Mouse (Mus musculus): ENCODE measurements at regions not wholly inside any gene's neighbourhood (a gene's known extent, or its start where the extent isn't known, plus 50 kb on each side); places are given as distances from the start of the nearest gene placed in this dataset.
A peak's percentile ranks its signal among the peaks of the same experiment; 100 is the strongest.

DNA sequence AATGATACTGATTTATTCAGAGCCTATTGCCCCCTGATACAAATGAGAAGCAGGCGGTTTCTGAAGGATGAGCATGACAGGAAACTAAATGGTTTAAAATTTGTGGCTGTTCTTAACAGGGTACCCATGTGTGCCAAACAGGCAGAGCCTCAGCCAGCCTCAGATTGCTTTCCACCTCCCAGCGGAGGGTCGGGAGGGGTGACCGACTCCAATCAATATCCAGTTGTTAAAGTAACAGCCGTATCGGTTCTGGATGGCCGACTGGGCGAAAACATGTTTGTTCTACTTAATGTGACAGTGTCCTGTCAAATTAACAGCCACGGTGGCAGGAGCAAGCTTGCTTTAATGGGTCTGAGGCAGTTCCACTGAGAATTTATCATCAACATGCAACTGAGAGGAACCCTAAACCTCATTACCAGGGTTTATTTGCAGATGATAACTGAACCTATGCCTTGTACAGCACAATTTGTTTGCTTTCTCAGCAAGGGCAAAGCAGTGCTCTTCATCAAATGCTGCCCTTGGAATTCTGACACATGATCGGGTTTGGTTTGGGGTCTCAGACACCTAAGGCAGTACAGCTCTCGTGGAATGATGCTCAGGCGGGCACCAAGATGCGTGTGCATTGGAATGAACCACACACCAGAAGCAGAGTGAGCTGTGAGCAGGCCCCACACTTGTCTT, 107.5 kb upstream of the Gas2 start:
- no peak overlapping the region for H3K4me2 ChIP-seq
- H3K27me3 ChIP-seq = no peaks in the 10 kb centered on the region
- WGBS = 49% methylated on average over 13 of the region's 13 CpGs
- H3K4me3 ChIP-seq (replicated peaks) = no peak overlapping the region
- no peak overlapping the region for H3K9ac ChIP-seq (replicated peaks)
- ATAC-seq (ENCODE audit: insufficient number of reproducible peaks, insufficient read depth, low FRiP score, low TSS enrichment, low read depth) = no peak
- H3K4me1 ChIP-seq (replicated peaks) = peaks cover 6% of the 10 kb centered on the region
- no peaks in the 10 kb centered on the region for H3K9me3 ChIP-seq
- no peaks in the 10 kb centered on the region for H3K36me3 ChIP-seq
- no peak overlapping the region for H3K27ac ChIP-seq

DNA sequence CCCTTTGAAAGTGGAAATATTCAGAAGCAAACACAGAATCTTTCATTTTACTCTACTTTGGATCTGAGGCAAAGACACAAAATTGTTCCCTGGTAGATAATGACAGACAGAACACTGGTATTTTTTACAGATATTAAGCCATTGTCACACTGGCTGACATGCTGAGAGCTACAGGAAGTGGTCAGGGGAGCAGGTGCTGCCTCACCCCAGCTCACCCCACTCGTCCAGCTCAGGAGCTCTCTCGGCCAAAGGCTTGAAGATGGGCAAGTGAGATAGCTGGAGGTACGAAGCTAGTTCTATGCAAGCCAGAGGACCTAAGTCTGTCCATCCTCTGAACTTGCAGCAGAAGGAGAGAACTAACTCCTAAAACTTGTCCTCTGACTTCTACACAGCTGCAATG, 105.6 kb upstream of the Gas2 start:
- Histone ChIP-seq H3K27ac (no peak overlapping the region), H3K9me3 (no peaks in the 10 kb centered on the region), H3K4me2 (no peak overlapping the region), H3K4me3 (replicated peaks) (no peak overlapping the region), H3K4me1 (replicated peaks) (peaks cover 14% of the 10 kb centered on the region), H3K9ac (replicated peaks) (no peak overlapping the region), H3K27me3 (no peaks in the 10 kb centered on the region), H3K36me3 (no peaks in the 10 kb centered on the region)
- no peak for ATAC-seq (ENCODE audit: insufficient number of reproducible peaks, insufficient read depth, low FRiP score, low TSS enrichment, low read depth)
- 65% methylated on average over 3 of the region's 3 CpGs for WGBS

GRCm38 (mm10) chr7:51759536-51760153, 102.2 kb upstream of the Gas2 start:
- no peak overlapping the region for H3K4me3 ChIP-seq (replicated peaks)
- H3K9ac ChIP-seq (replicated peaks) = no peak overlapping the region
- no peak for ATAC-seq (ENCODE audit: insufficient number of reproducible peaks, insufficient read depth, low FRiP score, low TSS enrichment, low read depth)
- H3K4me2 ChIP-seq = no peak overlapping the region
- 45% methylated on average over 3 of the region's 3 CpGs for WGBS
- peaks cover 10% of the 10 kb centered on the region for H3K4me1 ChIP-seq (replicated peaks)
- no peaks in the 10 kb centered on the region for H3K9me3 ChIP-seq
- no peaks in the 10 kb centered on the region for H3K36me3 ChIP-seq
- peak overlapping the region; percentile 60 for H3K27ac ChIP-seq
- no peaks in the 10 kb centered on the region for H3K27me3 ChIP-seq

DNA sequence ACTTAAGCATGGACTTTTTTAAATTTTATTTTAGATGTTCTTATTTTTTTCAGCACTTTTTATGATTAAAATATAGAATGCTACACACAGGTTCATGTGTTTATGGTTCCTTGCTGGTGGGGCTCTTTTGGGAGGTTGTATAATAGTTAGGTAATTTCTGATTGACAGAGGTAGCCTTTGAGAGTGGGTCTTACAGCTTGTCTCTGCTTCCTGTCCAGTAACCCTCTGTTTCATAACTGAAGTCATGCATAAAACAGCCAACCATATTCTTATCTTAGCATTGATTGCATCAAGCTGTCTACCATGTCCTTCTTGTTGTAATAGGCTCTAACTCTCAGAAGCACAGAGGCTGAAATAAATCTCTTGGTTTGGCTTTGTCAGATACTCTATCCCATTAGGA, 94.7 kb upstream of the Gas2 start:
- Histone ChIP-seq H3K27me3 (no peaks in the 10 kb centered on the region), H3K36me3 (no peaks in the 10 kb centered on the region), H3K27ac (no peak overlapping the region), H3K9ac (replicated peaks) (no peak overlapping the region), H3K4me2 (no peak overlapping the region), H3K9me3 (no peaks in the 10 kb centered on the region), H3K4me3 (replicated peaks) (no peak overlapping the region), H3K4me1 (replicated peaks) (peaks cover 4% of the 10 kb centered on the region)
- ATAC-seq (ENCODE audit: insufficient number of reproducible peaks, insufficient read depth, low FRiP score, low TSS enrichment, low read depth) = no peak

DNA sequence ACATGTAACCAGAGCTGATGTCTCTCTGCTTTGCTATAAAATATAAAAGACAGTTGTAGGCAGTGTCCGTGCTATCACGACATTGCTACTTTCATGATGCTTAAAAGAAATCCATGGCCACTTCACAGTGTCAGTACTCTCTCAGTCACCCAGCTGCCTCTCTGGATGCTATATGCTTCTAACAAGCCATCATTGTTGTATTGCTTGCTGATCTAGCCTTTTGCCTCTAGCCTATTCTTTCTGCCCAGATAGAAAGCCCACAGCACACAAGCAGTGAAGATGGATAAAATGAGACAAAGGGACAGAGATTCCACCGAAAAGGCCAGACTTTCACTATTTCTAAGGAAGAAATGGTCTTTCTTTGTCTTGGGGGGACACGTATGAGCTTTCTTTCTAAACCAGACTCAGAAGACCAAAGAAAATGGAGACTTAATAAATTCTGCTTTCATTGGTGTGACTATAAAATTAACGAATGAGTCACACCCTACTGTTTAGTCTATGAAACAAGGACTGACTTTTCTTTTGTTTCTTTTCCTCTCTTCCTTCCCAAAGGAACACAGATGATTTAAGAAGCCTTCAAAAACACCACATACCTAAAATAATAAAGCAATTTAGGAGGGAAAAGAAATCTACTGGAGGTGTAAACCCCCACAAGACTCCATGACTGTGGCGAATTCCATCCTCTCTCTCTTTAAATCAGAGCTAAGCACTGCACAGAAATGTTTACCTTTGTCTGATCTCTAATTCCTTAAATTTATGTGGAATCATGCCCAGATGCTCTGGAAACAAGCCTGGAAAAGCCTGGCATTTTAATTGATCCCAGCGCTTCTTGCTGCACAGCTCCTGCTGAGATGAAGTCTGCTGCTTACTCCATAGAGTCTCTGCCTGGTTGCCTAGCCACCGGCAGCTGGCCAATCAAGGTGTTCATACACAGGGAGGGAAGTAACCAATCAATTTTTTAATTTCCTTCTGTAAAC, 89.6 kb upstream of the Gas2 start:
- no peaks in the 10 kb centered on the region for H3K36me3 ChIP-seq
- no peak overlapping the region for H3K4me3 ChIP-seq (replicated peaks)
- no peaks in the 10 kb centered on the region for H3K9me3 ChIP-seq
- H3K4me1 ChIP-seq (replicated peaks) = peaks cover 16% of the 10 kb centered on the region
- ATAC-seq (ENCODE audit: insufficient number of reproducible peaks, insufficient read depth, low FRiP score, low TSS enrichment, low read depth) = peak; percentile 89
- peak overlapping the region; percentile 90 for H3K27ac ChIP-seq
- no peaks in the 10 kb centered on the region for H3K27me3 ChIP-seq
- 37% methylated on average over 8 of the region's 8 CpGs for WGBS
- no peak overlapping the region for H3K9ac ChIP-seq (replicated peaks)
- peak overlapping the region; percentile 21; the same call in 1 of the 2 replicates for H3K4me2 ChIP-seq

DNA sequence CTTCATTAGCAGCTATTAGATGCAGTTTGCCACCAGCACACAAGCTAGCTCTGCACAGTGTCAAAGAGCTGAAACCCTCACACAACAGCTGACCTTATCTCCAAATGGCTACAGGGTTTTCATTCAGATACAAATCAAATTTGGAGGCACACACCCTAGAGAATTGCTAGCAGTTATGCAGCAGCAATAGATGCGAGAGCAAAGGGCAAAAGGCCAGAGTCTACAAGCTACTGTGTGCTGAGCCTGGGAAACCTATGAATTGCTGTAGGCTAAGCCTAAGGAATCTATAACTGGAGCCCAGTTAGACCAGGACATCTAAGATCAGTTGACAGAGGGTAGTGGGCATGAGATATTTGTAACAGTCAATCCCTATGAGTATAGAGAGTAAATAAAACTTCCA, 85.8 kb upstream of the Gas2 start:
- no peak overlapping the region for H3K27ac ChIP-seq
- H3K9me3 ChIP-seq = no peaks in the 10 kb centered on the region
- no peak overlapping the region for H3K4me3 ChIP-seq (replicated peaks)
- H3K9ac ChIP-seq (replicated peaks) = no peak overlapping the region
- H3K36me3 ChIP-seq = no peaks in the 10 kb centered on the region
- H3K4me1 ChIP-seq (replicated peaks) = peaks cover 16% of the 10 kb centered on the region
- H3K4me2 ChIP-seq = no peak overlapping the region
- H3K27me3 ChIP-seq = no peaks in the 10 kb centered on the region
- WGBS = 72% methylated on average over 1 of the region's 1 CpGs
- ATAC-seq (ENCODE audit: insufficient number of reproducible peaks, insufficient read depth, low FRiP score, low TSS enrichment, low read depth) = no peak

GRCm38 (mm10) chr7:51783070-51783776, 78.6 kb upstream of the Gas2 start:
- no peak overlapping the region for H3K4me2 ChIP-seq
- no peak overlapping the region for H3K4me3 ChIP-seq (replicated peaks)
- no peaks in the 10 kb centered on the region for H3K9me3 ChIP-seq
- H3K4me1 ChIP-seq (replicated peaks) = peaks cover 6% of the 10 kb centered on the region
- H3K27ac ChIP-seq = no peak overlapping the region
- no peaks in the 10 kb centered on the region for H3K36me3 ChIP-seq
- 70% methylated on average over 4 of the region's 4 CpGs for WGBS
- no peak overlapping the region for H3K9ac ChIP-seq (replicated peaks)
- ATAC-seq (ENCODE audit: insufficient number of reproducible peaks, insufficient read depth, low FRiP score, low TSS enrichment, low read depth) = no peak
- no peaks in the 10 kb centered on the region for H3K27me3 ChIP-seq

DNA sequence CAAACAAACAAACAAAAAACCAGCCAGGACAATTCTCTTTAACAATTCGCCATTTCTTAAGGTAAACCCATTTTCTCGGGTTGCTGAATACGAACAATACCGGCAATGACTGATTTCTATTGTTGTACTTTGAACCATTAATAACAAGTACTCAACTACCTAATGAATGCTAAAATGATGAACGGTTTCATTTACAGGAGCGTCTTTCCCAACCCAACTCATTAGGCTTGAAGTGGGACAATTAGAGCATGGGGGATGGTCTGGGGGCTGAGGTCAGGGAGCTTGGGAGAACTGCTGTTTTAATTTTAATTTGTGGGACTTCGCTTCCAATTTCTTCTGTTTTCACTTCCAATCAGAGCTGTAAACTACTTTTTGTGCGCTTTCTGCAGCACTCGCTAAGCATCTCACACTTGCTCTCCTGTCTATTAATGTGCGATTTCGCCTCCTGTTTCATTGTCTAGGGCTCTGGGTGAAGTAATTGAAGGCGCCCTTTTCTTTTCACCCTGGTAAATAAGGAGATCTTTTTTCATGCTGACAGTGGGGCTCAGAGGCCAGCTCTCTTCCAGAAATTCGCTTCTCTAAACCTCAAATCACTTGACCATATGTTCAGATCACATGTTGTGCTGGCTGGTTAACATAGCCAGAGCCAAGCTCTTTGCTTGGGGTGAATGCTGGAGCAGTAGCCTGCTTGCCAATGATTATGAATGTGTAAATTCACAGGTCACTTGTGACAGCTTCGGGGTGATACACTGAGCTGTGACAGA, 77.7 kb upstream of the Gas2 start:
- Histone ChIP-seq H3K4me1 (replicated peaks) (peaks cover 6% of the 10 kb centered on the region), H3K27ac (no peak overlapping the region), H3K9me3 (no peaks in the 10 kb centered on the region), H3K9ac (replicated peaks) (no peak overlapping the region), H3K36me3 (no peaks in the 10 kb centered on the region), H3K4me2 (no peak overlapping the region), H3K4me3 (replicated peaks) (no peak overlapping the region), H3K27me3 (no peaks in the 10 kb centered on the region)
- no peak for ATAC-seq (ENCODE audit: insufficient number of reproducible peaks, insufficient read depth, low FRiP score, low TSS enrichment, low read depth)
- WGBS = 59% methylated on average over 14 of the region's 14 CpGs

DNA sequence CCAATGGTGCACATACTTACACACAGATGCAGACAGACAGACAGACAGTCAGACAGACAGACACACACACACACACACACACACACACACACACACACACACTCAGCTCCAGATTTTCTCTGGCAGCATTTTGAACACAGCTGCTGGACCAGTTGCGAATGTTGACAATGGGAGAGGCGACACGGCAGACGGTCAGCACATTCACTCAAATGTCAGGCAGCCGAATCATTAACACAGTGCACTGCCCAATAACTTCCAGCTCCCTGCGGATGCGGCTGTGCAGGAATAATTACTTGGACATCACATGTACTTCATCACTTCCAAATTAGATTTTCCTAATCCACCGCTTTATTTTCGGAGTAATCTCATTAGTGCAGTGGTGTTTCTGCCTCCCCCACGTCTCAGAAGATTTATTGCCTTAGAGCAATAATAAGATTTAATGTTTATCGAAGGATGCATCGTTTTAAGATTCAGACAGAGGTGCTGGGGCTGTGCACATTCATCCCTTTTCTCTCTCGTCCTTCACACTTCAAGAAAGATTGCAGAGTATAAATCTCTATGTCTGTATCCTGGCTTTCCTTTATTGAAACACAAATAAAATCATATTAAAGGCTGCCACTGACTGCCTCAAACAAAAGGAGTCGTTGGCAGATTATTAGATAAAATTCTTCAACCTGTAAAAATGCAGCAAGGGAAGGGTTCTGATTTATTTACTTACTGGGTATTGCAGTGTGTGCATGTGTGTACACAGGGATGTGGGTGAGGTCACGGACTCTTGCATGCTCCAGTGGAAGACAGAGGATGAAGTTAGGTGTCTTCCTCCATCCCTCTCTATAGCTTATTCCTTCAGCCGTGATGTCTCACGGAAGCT, 70.9 kb upstream of the Gas2 start:
- no peaks in the 10 kb centered on the region for H3K9me3 ChIP-seq
- WGBS = 43% methylated on average over 17 of the region's 17 CpGs
- H3K4me2 ChIP-seq = no peak overlapping the region
- no peak for ATAC-seq (ENCODE audit: insufficient number of reproducible peaks, insufficient read depth, low FRiP score, low TSS enrichment, low read depth)
- H3K9ac ChIP-seq (replicated peaks) = no peak overlapping the region
- H3K27ac ChIP-seq = no peak overlapping the region
- H3K36me3 ChIP-seq = no peaks in the 10 kb centered on the region
- no peak overlapping the region for H3K4me3 ChIP-seq (replicated peaks)
- H3K4me1 ChIP-seq (replicated peaks) = 0 out of 2 replicates have a peak, but pooled peaks cover 2% of the 10 kb centered on the region
- H3K27me3 ChIP-seq = no peaks in the 10 kb centered on the region

DNA sequence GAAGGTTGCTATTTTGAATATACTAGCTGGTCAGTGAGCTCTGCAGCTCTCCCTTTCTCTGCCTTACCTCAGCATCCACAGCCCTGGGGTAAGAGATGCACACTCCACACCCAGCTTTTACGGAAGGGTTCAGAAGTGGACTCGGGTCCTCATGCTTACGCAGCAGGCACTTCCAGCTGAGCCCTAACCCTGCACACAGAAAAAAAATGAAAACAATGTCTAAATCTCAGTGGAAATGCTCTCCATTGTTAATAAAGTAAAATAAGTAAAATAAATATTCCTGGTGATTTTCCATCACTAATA, 70.3 kb upstream of the Gas2 start:
- Histone ChIP-seq H3K27me3 (no peaks in the 10 kb centered on the region), H3K36me3 (no peaks in the 10 kb centered on the region), H3K9me3 (no peaks in the 10 kb centered on the region), H3K4me3 (replicated peaks) (no peak overlapping the region), H3K27ac (no peak overlapping the region), H3K9ac (replicated peaks) (no peak overlapping the region), H3K4me1 (replicated peaks) (0 out of 2 replicates have a peak, but pooled peaks cover 2% of the 10 kb centered on the region), H3K4me2 (no peak overlapping the region)
- WGBS = 81% methylated on average over 3 of the region's 3 CpGs
- ATAC-seq (ENCODE audit: insufficient number of reproducible peaks, insufficient read depth, low FRiP score, low TSS enrichment, low read depth) = no peak
